Mouse (Mus musculus) heart, embryonic 16.5 days (tissue): Measurements from ENCODE around the gene Ift81. TPM values are rescaled to one million over a fixed set of nuclear protein-coding genes. Genes with fewer than 3 reads are reported as not detected.

ENCODE experiments used
- ATAC-seq: fragments of 200-750 bp; cut with Nextera tagmentation; replicated peaks from 2 replicates; pipeline ENCODE4 v1.8.0; 2017; ENCODE audit warnings: moderate number of reproducible peaks; ENCODE audit not compliant: insufficient read depth, low FRiP score; ENCODE audit errors: extremely low read depth
- H3K27ac ChIP-seq: fragments of 300-500 bp; sonication (generic); 2 replicates; pipeline ENCODE4 v1.5.1; 2014; ENCODE audit warnings: mild to moderate bottlenecking, low read length, control low read depth, moderate library complexity
- H3K27me3 ChIP-seq: fragments of 300-500 bp; sonication (generic); 2 replicates; pipeline ENCODE4 v1.6.1; 2014; ENCODE audit warnings: low read length, mixed read lengths; ENCODE audit not compliant: control insufficient read depth, insufficient read depth
- H3K36me3 ChIP-seq: fragments of 300-500 bp; sonication (generic); 2 replicates; pipeline ENCODE4 v1.6.1; 2014; ENCODE audit not compliant: control insufficient read depth, insufficient read depth
- H3K4me1 ChIP-seq: fragments of 300-500 bp; sonication (generic); 2 replicates; pipeline ENCODE4 v1.6.1; 2014; ENCODE audit warnings: low read length, mixed read lengths; ENCODE audit not compliant: control insufficient read depth, insufficient read depth
- H3K4me2 ChIP-seq: fragments of 300-500 bp; sonication (generic); 2 replicates; pipeline ENCODE4 v1.6.1; 2014; ENCODE audit warnings: low read depth, mild to moderate bottlenecking, control low read depth, low read length
- H3K4me3 ChIP-seq: fragments of 300-500 bp; sonication (generic); 2 replicates; pipeline ENCODE4 v1.5.1; 2014; ENCODE audit warnings: mild to moderate bottlenecking, control low read depth, low read length
- H3K9ac ChIP-seq: fragments of 300-500 bp; sonication (generic); 2 replicates; pipeline ENCODE4 v1.6.1; 2014; ENCODE audit warnings: low read length, control low read depth
- H3K9me3 ChIP-seq: fragments of 300-500 bp; sonication (generic); replicated peaks from 2 replicates; pipeline ENCODE4 v1.6.1; 2016; ENCODE audit warnings: low read length; ENCODE audit not compliant: control insufficient read depth
- WGBS: fragments of 180-500 bp; shearing (Covaris S2); extraction: QIAGEN DNeasy Blood & Tissue Kit; methylation state at CpG from one replicate; pipeline ENCODE4 v1.1.7; 2014; 5-methylcytosine and 5-hydroxymethylcytosine counted together
- polyA plus RNA-seq: library from polyadenylated mRNA; unstranded; fragments of >200 nt; fragmentation: Nextera tagmentation; extraction: Ambion mirVana; gene quantifications from 2 replicates; pipeline ENCODE4 v1.2.1, GENCODE M21; 2015

Gene Ift81
- 30.6 and 33.1 TPM in 2 replicates for polyA plus RNA-seq

- H3K4me1 ChIP-seq = peaks cover 18% of the 10 kb centered on the region
These were observed at the start of gene Ift81 for GRCm38 (mm10) chr5:122613908-122614732. Ift81 (minus strand) TSS chr5:122614518.

DNA sequence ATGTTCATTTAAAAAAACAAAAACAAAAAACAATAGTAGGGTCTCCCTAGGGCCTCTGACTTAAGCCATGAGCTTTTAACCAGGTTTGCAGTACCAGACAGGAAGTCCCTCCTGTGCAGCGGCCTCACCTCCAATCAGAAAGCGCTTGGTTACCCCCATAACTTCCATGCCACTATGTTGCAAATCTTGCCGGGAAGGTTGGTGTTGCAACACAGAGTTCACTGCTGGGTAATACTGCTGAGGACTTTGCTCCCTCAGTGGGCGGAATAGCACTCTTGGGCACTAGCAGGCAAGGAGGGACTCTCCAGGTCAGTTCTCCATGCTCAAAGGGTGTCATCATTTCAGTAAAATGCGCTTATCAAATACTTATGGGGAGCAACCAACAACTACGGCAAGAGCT is 48.2 kb upstream of the Ift81 start:
- H3K27ac ChIP-seq = no peak overlapping the region

More at GRCm38 (mm10) chr5:122613908-122614732, at the start of gene Ift81:
- peak; percentile 93 for ATAC-seq
- Histone ChIP-seq H3K4me3 (peak within 1 kb of the TSS; percentile 96), H3K4me2 (peak within 1 kb of the TSS; percentile 74), H3K9ac (peak within 1 kb of the TSS; percentile 89), H3K36me3 (peaks cover 8% of the 10 kb centered on the region; the same call in 1 of the 2 replicates), H3K27me3 (no peaks in the 10 kb centered on the region), H3K27ac (peak within 1 kb of the TSS; percentile 96), H3K9me3 (no peaks in the 10 kb centered on the region)
- 3% methylated on average over 66 of the region's 67 CpGs for WGBS

GRCm38 (mm10) chr5:122656808-122657207 is 42.5 kb upstream of the Ift81 start:
- Histone ChIP-seq H3K27ac (no peak overlapping the region), H3K4me1 (peaks cover 19% of the 10 kb centered on the region), H3K36me3 (no peaks in the 10 kb centered on the region), H3K4me2 (no peak overlapping the region), H3K9ac (no peak overlapping the region), H3K27me3 (no peaks in the 10 kb centered on the region), H3K9me3 (no peaks in the 10 kb centered on the region), H3K4me3 (no peak overlapping the region)
- WGBS = 89% methylated on average over 12 of the region's 12 CpGs
- ATAC-seq = no peak

More for the DNA sequence above, 48.2 kb upstream of the Ift81 start:
- WGBS = 95% methylated on average over 6 of the region's 6 CpGs
- Histone ChIP-seq H3K4me2 (no peak overlapping the region), H3K4me1 (peaks cover 6% of the 10 kb centered on the region; the same call in 1 of the 2 replicates), H3K27me3 (no peaks in the 10 kb centered on the region), H3K9me3 (no peaks in the 10 kb centered on the region), H3K36me3 (no peaks in the 10 kb centered on the region), H3K4me3 (no peak overlapping the region), H3K9ac (no peak overlapping the region)
- ATAC-seq = no peak

DNA sequence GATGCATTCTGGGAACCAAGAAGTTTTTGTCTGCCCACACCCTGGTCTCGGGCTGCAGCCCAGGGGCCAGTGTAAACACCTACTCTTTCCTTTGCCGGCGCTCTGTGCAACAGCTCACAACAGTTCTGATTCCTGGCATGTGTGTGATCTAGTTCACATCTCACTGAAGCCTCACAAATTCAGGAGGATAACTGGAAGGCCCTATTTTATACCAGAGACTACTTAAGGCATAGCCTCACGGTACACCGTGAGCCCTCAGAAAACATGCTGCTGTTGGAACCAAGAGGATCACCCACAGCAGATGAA is 39.9 kb upstream of the Ift81 start:
- ATAC-seq = no peak
- H3K9ac ChIP-seq = no peak overlapping the region

DNA sequence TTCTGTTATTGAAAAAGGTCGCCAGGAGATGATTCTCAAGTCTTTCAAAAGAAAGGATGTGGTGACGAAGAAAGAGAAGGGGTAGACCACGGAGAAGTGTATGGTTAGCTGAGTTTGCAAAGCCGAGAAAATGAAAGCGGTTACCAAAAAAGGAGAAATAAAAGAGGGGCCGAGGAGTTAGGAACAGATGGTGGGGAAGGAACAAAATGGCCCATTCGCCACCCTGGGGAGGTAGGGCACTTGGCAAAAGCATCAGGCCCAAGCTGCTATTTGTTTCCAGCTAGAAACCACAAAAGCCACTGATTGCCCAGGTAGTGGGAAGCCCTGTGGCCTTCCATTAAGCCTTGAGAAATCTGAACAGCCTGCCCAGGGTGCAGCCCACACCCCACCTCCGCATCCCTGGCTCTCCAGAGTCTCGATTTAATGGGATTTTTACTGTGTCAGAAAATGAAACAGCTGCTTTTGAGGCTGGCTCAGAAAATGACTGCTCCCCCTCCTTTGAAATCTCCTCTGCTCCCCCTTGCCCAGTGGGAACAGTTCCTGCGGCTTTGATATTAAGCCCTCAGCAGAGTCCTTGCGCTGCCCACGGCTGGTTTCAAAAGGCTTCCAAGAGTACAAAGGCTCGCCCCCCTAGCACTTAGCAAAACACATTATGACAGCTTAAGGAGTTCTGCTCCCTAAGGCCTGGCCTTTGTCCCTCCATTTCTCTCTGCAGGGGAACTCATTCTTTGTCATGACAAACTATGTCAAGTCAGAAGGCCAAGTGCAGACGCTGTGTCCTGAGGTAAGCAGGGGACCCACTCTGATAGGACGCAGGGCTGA is 39.3 kb upstream of the Ift81 start:
- H3K4me3 ChIP-seq = no peak overlapping the region
- H3K9ac ChIP-seq = 0 out of 2 replicates have a peak overlapping the region, but pooled peaks have one; percentile 38
- peaks cover 18% of the 10 kb centered on the region for H3K4me1 ChIP-seq
- ATAC-seq = no peak
- no peaks in the 10 kb centered on the region for H3K27me3 ChIP-seq
- no peaks in the 10 kb centered on the region for H3K36me3 ChIP-seq
- WGBS = 57% methylated on average over 15 of the region's 15 CpGs
- H3K4me2 ChIP-seq = peak overlapping the region; percentile 31
- H3K9me3 ChIP-seq = no peaks in the 10 kb centered on the region
- peak overlapping the region; percentile 54 for H3K27ac ChIP-seq

More for the DNA sequence above, 39.9 kb upstream of the Ift81 start:
- Histone ChIP-seq H3K36me3 (no peaks in the 10 kb centered on the region), H3K4me2 (no peak overlapping the region), H3K27me3 (no peaks in the 10 kb centered on the region), H3K9me3 (no peaks in the 10 kb centered on the region), H3K4me3 (no peak overlapping the region), H3K27ac (no peak overlapping the region; the same call in 1 of the 2 replicates), H3K4me1 (peaks cover 18% of the 10 kb centered on the region)
- 55% methylated on average over 5 of the region's 5 CpGs for WGBS

DNA sequence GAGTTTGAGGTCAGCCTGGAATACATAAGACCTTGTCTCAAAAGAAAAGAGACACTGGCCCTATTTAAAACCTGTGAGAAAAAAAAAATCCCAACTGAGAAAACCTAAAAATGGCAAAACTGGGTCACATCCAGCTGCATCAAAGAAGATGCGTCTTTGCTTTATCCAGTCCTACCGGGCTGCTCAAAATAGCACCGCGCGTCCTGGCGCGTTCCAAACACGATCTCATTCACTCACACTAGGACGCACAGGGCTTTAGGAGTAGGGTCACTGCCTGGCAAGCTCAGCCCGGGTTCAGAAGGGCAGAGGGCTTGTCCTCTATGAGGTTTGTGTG is 38.8 kb upstream of the Ift81 start:
- no peak for ATAC-seq
- H3K9ac ChIP-seq = no peak overlapping the region
- WGBS = 39% methylated on average over 10 of the region's 10 CpGs

DNA sequence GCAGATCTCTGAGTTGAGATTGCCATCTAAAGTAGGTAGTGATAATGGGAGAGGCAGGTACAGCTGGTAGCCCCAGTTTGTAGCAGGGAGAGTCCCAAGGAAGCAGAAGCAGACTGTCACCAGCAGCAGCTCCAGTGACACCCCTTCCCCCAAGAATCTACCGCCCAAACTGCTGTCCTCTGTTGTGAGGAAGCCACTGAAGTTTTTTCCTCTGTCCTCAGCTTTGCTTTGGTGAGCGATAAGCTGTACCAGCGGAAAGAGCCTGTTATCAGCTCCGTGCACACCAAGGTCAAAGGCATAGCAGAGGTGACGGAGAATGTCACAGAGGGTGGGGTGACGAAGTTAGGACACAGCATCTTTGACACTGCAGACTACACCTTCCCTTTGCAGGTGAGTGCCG is 38.2 kb upstream of the Ift81 start:
- Histone ChIP-seq H3K4me3 (no peak overlapping the region), H3K36me3 (no peaks in the 10 kb centered on the region), H3K4me1 (peaks cover 18% of the 10 kb centered on the region), H3K4me2 (peak overlapping the region; percentile 31; the same call in 1 of the 2 replicates), H3K9ac (no peak overlapping the region), H3K27me3 (no peaks in the 10 kb centered on the region), H3K9me3 (no peaks in the 10 kb centered on the region), H3K27ac (peak overlapping the region; percentile 54; the same call in 1 of the 2 replicates)
- 20% methylated on average over 7 of the region's 7 CpGs for WGBS
- ATAC-seq = peak; percentile 78

More for the DNA sequence above, 38.8 kb upstream of the Ift81 start:
- Histone ChIP-seq H3K4me1 (peaks cover 18% of the 10 kb centered on the region), H3K36me3 (no peaks in the 10 kb centered on the region), H3K4me3 (no peak overlapping the region), H3K27ac (peak overlapping the region; percentile 54), H3K9me3 (no peaks in the 10 kb centered on the region), H3K4me2 (peak overlapping the region; percentile 31), H3K27me3 (no peaks in the 10 kb centered on the region)

- H3K4me1 ChIP-seq = peaks cover 18% of the 10 kb centered on the region
- WGBS = 85% methylated on average over 8 of the region's 8 CpGs
These were observed 35.8 kb upstream of the Ift81 start for GRCm38 (mm10) chr5:122650100-122650499.

DNA sequence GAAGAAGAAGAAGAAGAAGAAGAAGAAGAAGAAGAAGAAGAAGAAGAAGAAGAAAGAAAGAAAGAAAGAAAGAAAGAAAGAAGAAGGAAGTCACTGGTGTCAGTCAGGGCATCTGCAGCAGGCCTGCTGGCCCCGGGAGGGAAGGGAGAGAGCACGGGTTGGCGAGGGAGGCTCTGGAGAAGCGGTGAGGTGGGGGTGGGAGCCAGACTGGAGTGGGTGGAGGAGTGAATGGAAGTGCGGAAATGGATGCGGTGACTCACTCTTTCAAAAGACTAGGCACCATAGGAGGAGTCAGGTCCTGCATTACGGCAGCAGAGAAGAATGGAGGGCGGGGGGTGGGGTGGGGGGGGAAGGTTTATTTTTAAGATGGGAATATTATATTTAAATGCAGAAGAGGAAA is 34.9 kb upstream of the Ift81 start:
- Histone ChIP-seq H3K4me2 (no peak overlapping the region), H3K4me1 (peaks cover 18% of the 10 kb centered on the region), H3K36me3 (no peaks in the 10 kb centered on the region), H3K27me3 (no peaks in the 10 kb centered on the region), H3K4me3 (no peak overlapping the region), H3K27ac (no peak overlapping the region), H3K9ac (no peak overlapping the region), H3K9me3 (no peaks in the 10 kb centered on the region)
- 53% methylated on average over 8 of the region's 8 CpGs for WGBS
- ATAC-seq = no peak

More at GRCm38 (mm10) chr5:122650100-122650499, 35.8 kb upstream of the Ift81 start:
- Histone ChIP-seq H3K9me3 (no peaks in the 10 kb centered on the region), H3K9ac (no peak overlapping the region), H3K27ac (no peak overlapping the region), H3K36me3 (no peaks in the 10 kb centered on the region), H3K27me3 (no peaks in the 10 kb centered on the region), H3K4me2 (no peak overlapping the region), H3K4me3 (no peak overlapping the region)
- ATAC-seq = no peak
